Mouse (Mus musculus): Measurements from ENCODE around the gene Zfp979. TPM values are rescaled to one million over a fixed set of nuclear protein-coding genes. Genes with fewer than 3 reads are reported as not detected.
"Not testable (repeated sequence)": the region's sequence is repeated elsewhere in the genome, so short reads cannot be mapped to it uniquely, and the experiment has no call there.

Gene Zfp979
- 0.84 and 1.1 TPM in 2 replicates for polyA plus RNA-seq (2015; fragmentation: Nextera tagmentation; extraction: Ambion mirVana)

- H3K4me2 ChIP-seq (replicated peaks); H3K9ac ChIP-seq (replicated peaks); H3K4me1 ChIP-seq; H3K9me3 ChIP-seq; H3K4me3 ChIP-seq; ATAC-seq (replicated peaks); H3K27me3 ChIP-seq; H3K36me3 ChIP-seq; H3K27ac ChIP-seq (replicated peaks): not testable (repeated sequence)
- no CpG with 5 or more reads among the region's 6 CpGs for WGBS
Measured at GRCm38 (mm10) chr4:147642413-147642812, at the start of gene Zfp979. TSS of gene Zfp979 (minus strand) at chr4:147642513.

GRCm38 (mm10) chr4:147655245-147655644 lies 12.9 kb upstream of the Zfp979 start:
- not testable (repeated sequence) for H3K27ac ChIP-seq (replicated peaks); H3K27me3 ChIP-seq; H3K9ac ChIP-seq (replicated peaks); H3K36me3 ChIP-seq; H3K4me2 ChIP-seq (replicated peaks); H3K9me3 ChIP-seq; ATAC-seq (replicated peaks); H3K4me1 ChIP-seq; H3K4me3 ChIP-seq
- WGBS = 93% methylated on average over 5 of the region's 5 CpGs

- not testable (repeated sequence) for ATAC-seq (replicated peaks); H3K9me3 ChIP-seq; H3K27me3 ChIP-seq; H3K9ac ChIP-seq (replicated peaks); H3K4me1 ChIP-seq; H3K4me3 ChIP-seq; H3K27ac ChIP-seq (replicated peaks); H3K4me2 ChIP-seq (replicated peaks); H3K36me3 ChIP-seq
- WGBS = no CpG with 5 or more reads among the region's 3 CpGs
Measured at GRCm38 (mm10) chr4:147647407-147647806, 5.1 kb upstream of the Zfp979 start.

GRCm38 (mm10) chr4:147641932-147642331 lies 381 bp downstream of the Zfp979 start:
- H3K9me3 ChIP-seq; H3K36me3 ChIP-seq; H3K9ac ChIP-seq (replicated peaks); H3K27me3 ChIP-seq; H3K4me2 ChIP-seq (replicated peaks); H3K27ac ChIP-seq (replicated peaks); H3K4me3 ChIP-seq; H3K4me1 ChIP-seq; ATAC-seq (replicated peaks): not testable (repeated sequence)
- 44% methylated on average over 2 of the region's 3 CpGs for WGBS

GRCm38 (mm10) chr4:147633818-147634262 lies 8.5 kb downstream of the Zfp979 start:
- ATAC-seq (replicated peaks) = not testable (repeated sequence)

GRCm38 (mm10) chr4:147606511-147606910 lies 35.8 kb downstream of the Zfp979 start:
- 88% methylated on average over 6 of the region's 6 CpGs for whole genome bisulfite sequencing
- H3K4me1 ChIP-seq; H3K4me2 ChIP-seq (replicated peaks); H3K27me3 ChIP-seq; H3K4me3 ChIP-seq; H3K27ac ChIP-seq (replicated peaks); ATAC-seq (replicated peaks); H3K9ac ChIP-seq (replicated peaks); H3K36me3 ChIP-seq: not testable (repeated sequence)
- H3K9me3 ChIP-seq = peaks cover 40% of the 10 kb centered on the region

More at GRCm38 (mm10) chr4:147633818-147634262, 8.5 kb downstream of the Zfp979 start:
- H3K27me3 ChIP-seq; H3K9ac ChIP-seq (replicated peaks); H3K4me3 ChIP-seq; H3K27ac ChIP-seq (replicated peaks); H3K9me3 ChIP-seq; H3K4me2 ChIP-seq (replicated peaks); H3K4me1 ChIP-seq; H3K36me3 ChIP-seq: not testable (repeated sequence)
- no CpG with 5 or more reads among the region's 2 CpGs for WGBS

GRCm38 (mm10) chr4:147605521-147605920 lies 36.8 kb downstream of the Zfp979 start:
- H3K9ac ChIP-seq (replicated peaks) = no peak overlapping the region
- no peak overlapping the region for H3K4me3 ChIP-seq
- no peaks in the 10 kb centered on the region for H3K27me3 ChIP-seq
- H3K27ac ChIP-seq (replicated peaks) = no peak overlapping the region
- 82% methylated on average over 4 of the region's 4 CpGs for WGBS
- peaks cover 42% of the 10 kb centered on the region for H3K9me3 ChIP-seq
- H3K36me3 ChIP-seq = no peaks in the 10 kb centered on the region
- no peaks in the 10 kb centered on the region for H3K4me1 ChIP-seq
- no peak for ATAC-seq (replicated peaks)
- no peak overlapping the region for H3K4me2 ChIP-seq (replicated peaks)

GRCm38 (mm10) chr4:147603806-147604205 lies 38.5 kb downstream of the Zfp979 start:
- ATAC-seq (replicated peaks) = no peak
- no peak overlapping the region for H3K9ac ChIP-seq (replicated peaks)
- no peaks in the 10 kb centered on the region for H3K27me3 ChIP-seq
- no peaks in the 10 kb centered on the region for H3K4me1 ChIP-seq
- no peaks in the 10 kb centered on the region for H3K36me3 ChIP-seq
- 76% methylated on average over 4 of the region's 4 CpGs for WGBS
- no peak overlapping the region for H3K27ac ChIP-seq (replicated peaks)
- peaks cover 42% of the 10 kb centered on the region for H3K9me3 ChIP-seq
- no peak overlapping the region for H3K4me2 ChIP-seq (replicated peaks)
- H3K4me3 ChIP-seq = no peak overlapping the region

GRCm38 (mm10) chr4:147601881-147602280 lies 40.4 kb downstream of the Zfp979 start:
- 48% methylated on average over 1 of the region's 1 CpGs for WGBS
- no peak overlapping the region for H3K4me3 ChIP-seq
- peaks cover 48% of the 10 kb centered on the region for H3K9me3 ChIP-seq
- no peak overlapping the region for H3K27ac ChIP-seq (replicated peaks)
- no peaks in the 10 kb centered on the region for H3K27me3 ChIP-seq
- no peak overlapping the region for H3K9ac ChIP-seq (replicated peaks)
- no peak for ATAC-seq (replicated peaks)
- H3K36me3 ChIP-seq = no peaks in the 10 kb centered on the region
- H3K4me2 ChIP-seq (replicated peaks) = no peak overlapping the region
- no peaks in the 10 kb centered on the region for H3K4me1 ChIP-seq

- Histone ChIP-seq H3K9me3 (peaks cover 44% of the 10 kb centered on the region), H3K4me2 (replicated peaks) (no peak overlapping the region), H3K27ac (replicated peaks) (no peak overlapping the region), H3K4me1 (no peaks in the 10 kb centered on the region), H3K4me3 (no peak overlapping the region), H3K27me3 (no peaks in the 10 kb centered on the region), H3K9ac (replicated peaks) (no peak overlapping the region), H3K36me3 (no peaks in the 10 kb centered on the region)
- 60% methylated on average over 2 of the region's 2 CpGs for WGBS
- ATAC-seq (replicated peaks) = no peak
Measured at GRCm38 (mm10) chr4:147598831-147599230, 43.5 kb downstream of the Zfp979 start.

- no peak overlapping the region for H3K4me3 ChIP-seq
- no peak overlapping the region for H3K9ac ChIP-seq (replicated peaks)
- H3K9me3 ChIP-seq = peaks cover 37% of the 10 kb centered on the region
- H3K27ac ChIP-seq (replicated peaks) = no peak overlapping the region
- no peak for ATAC-seq (replicated peaks)
- H3K36me3 ChIP-seq = no peaks in the 10 kb centered on the region
- H3K4me1 ChIP-seq = no peaks in the 10 kb centered on the region
- WGBS = 47% methylated on average over 1 of the region's 1 CpGs
- H3K4me2 ChIP-seq (replicated peaks) = no peak overlapping the region
- no peaks in the 10 kb centered on the region for H3K27me3 ChIP-seq
Measured at GRCm38 (mm10) chr4:147597685-147598084, 44.6 kb downstream of the Zfp979 start.

- H3K9me3 ChIP-seq = peaks cover 30% of the 10 kb centered on the region
- ATAC-seq (replicated peaks); H3K4me3 ChIP-seq; H3K9ac ChIP-seq (replicated peaks); H3K27ac ChIP-seq (replicated peaks); H3K4me1 ChIP-seq; H3K4me2 ChIP-seq (replicated peaks); H3K27me3 ChIP-seq; H3K36me3 ChIP-seq: not testable (repeated sequence)
- WGBS = 79% methylated on average over 3 of the region's 3 CpGs
Measured at GRCm38 (mm10) chr4:147594630-147595029, 47.7 kb downstream of the Zfp979 start.

Measured in forebrain, embryonic 15.5 days (tissue).